Mouse (Mus musculus): Measurements from ENCODE around the gene Olfr1324.
"Not testable (repeated sequence)": the region's sequence is repeated elsewhere in the genome, so short reads cannot be mapped to it uniquely, and the experiment has no call there.

DNA sequence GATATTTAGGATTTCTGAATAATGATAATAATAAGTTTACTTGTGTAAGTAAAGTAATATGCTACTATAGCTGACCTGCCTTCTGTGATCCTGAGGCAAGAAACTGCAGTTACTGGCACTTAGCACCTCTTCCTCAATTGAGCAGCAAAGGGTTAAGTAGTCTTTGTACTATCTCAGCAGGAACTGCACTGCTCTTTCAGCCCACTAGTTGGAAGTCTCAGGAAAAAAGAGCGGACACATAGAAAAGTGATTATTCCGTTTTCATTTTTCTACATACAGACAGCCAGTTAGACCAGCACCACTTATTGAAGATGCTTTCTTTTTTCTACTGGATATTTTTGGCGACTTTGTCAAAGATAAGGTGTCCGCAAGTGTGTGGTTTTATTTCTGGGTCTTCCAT is 37.7 kb downstream of the Olfr1324 start:
- not testable (repeated sequence) for TF ChIP-seq CTCF (conservative IDR thresholded peaks at IDR 0.05 in 1 of 2, IDR thresholded peaks at IDR 0.05 in 1 of 2; ENCODE audit: low read depth in 2 of 2, low read length in 2 of 2); CHD2 (IDR thresholded peaks at IDR 0.05; ENCODE audit: low read length); PAX5 (IDR thresholded peaks at IDR 0.05; ENCODE audit: low read length); RAD21 (IDR thresholded peaks at IDR 0.05; ENCODE audit: low read depth, low read length); ZNF384 (IDR thresholded peaks at IDR 0.05; ENCODE audit: low read depth, low read length); USF2 (conservative IDR thresholded peaks at IDR 0.05; ENCODE audit: low read depth, low read length); TBP (conservative IDR thresholded peaks at IDR 0.05; ENCODE audit: low read depth, low read length); EP300 (IDR thresholded peaks at IDR 0.05; ENCODE audit: low read length); POLR2AphosphoS2 (IDR thresholded peaks at IDR 0.05; ENCODE audit: low read depth, low read length)
